Mouse (Mus musculus) left cerebral cortex, postnatal 14 days (tissue): ENCODE measurements around the gene Asb13. TPM values are rescaled to one million over a fixed set of nuclear protein-coding genes. Genes with fewer than 3 reads are reported as not detected.
A peak's percentile ranks its signal among the peaks of the same experiment; 100 is the strongest.

ENCODE experiments used
- DNase-seq, 2 experiments: peaks; one replicate each; pipeline ENCODE4 v3.0.0; 2021 to 2022; ENCODE audit warnings: low spot score in 2 of 2, mixed read lengths in 1 of 2
- intact Hi-C: fragments of 180-260 bp; cut with DNase I; formaldehyde crosslinking; loops from one replicate; pipeline ENCODE4 v1.15.1; 2025
- long read RNA-seq, 2 experiments: library from polyadenylated mRNA; stranded (forward); transcript quantifications; one replicate each; pipeline ENCODE4 v2.0.0; 2021
- total RNA-seq, 2 experiments: library from RNA; stranded (reverse); gene quantifications; 2 replicates each; pipeline ENCODE4 v1.2.3; 2021

Asb13 gene
- 10 to 100 TPM; 39.0 to 44.7 TPM for total RNA-seq
- long read RNA-seq, experiment 1, full-length matches to known transcripts: 102 of 116 reads
- long read RNA-seq, experiment 1, partial matches to known transcripts: 6 of 116 reads
- long read RNA-seq, experiment 1, other reads (novel, unspliced or antisense): 8 of 116 reads
- long read RNA-seq, experiment 2, full-length matches to known transcripts: 61 of 73 reads
- long read RNA-seq, experiment 2, partial matches to known transcripts: 8 of 73 reads
- long read RNA-seq, experiment 2, other reads (novel, unspliced or antisense): 4 of 73 reads

- intact Hi-C loops: no loop called here
- peak; percentile 78 to 83 for DNase-seq
Observed at GRCm38 (mm10) chr13:3633895-3634811, at the start of gene Asb13. Gene Asb13 (plus strand): TSS chr13:3634032.

GRCm38 (mm10) chr13:3590789-3591188 is 43.0 kb upstream of the Asb13 start:
- DNase-seq: no peak
- intact Hi-C loops: no loop called here

- intact Hi-C loops: no loop called here
- no peak for DNase-seq
Observed at GRCm38 (mm10) chr13:3594311-3594710, 39.5 kb upstream of the Asb13 start.

- no peak for DNase-seq
- intact Hi-C loops: no loop called here
Observed at GRCm38 (mm10) chr13:3596232-3596631, 37.6 kb upstream of the Asb13 start.

GRCm38 (mm10) chr13:3609780-3610117 is 24.1 kb upstream of the Asb13 start:
- no peak for DNase-seq
- intact Hi-C loops: no loop called here

GRCm38 (mm10) chr13:3610118-3610794 is 23.6 kb upstream of the Asb13 start:
- intact Hi-C loops: no loop called here
- DNase-seq: peak in 1 of 2 experiments; percentile 13

- intact Hi-C loops: no loop called here
- DNase-seq: peak; percentile 99
Observed at GRCm38 (mm10) chr13:3610795-3611438, 22.9 kb upstream of the Asb13 start, which contains the start of gene Fam208b. Gene Fam208b (minus strand): TSS chr13:3611108.

- DNase-seq: no peak
- intact Hi-C loops: no loop called here
Observed at GRCm38 (mm10) chr13:3627139-3627538, 6.7 kb upstream of the Asb13 start.

- intact Hi-C loops: no loop called here
- no peak for DNase-seq
Observed at GRCm38 (mm10) chr13:3628102-3628501, 5.7 kb upstream of the Asb13 start.

- no peak for DNase-seq
Observed at GRCm38 (mm10) chr13:3632551-3632950, 1.3 kb upstream of the Asb13 start.

GRCm38 (mm10) chr13:3633131-3633530 is 701 bp upstream of the Asb13 start:
- intact Hi-C loops: no loop called here
- DNase-seq: no peak

More at GRCm38 (mm10) chr13:3632551-3632950, 1.3 kb upstream of the Asb13 start:
- intact Hi-C loops: no loop called here

- DNase-seq: no peak
- intact Hi-C loops: no loop called here
Observed at GRCm38 (mm10) chr13:3635076-3635475, 1.2 kb downstream of the Asb13 start.

- no peak for DNase-seq
- intact Hi-C loops: no loop called here
Observed at GRCm38 (mm10) chr13:3636797-3637196, 3.0 kb downstream of the Asb13 start.

GRCm38 (mm10) chr13:3642049-3642448 is 8.2 kb downstream of the Asb13 start:
- DNase-seq: no peak
- intact Hi-C loops: no loop called here

GRCm38 (mm10) chr13:3642538-3642937 is 8.7 kb downstream of the Asb13 start:
- intact Hi-C loops: no loop called here
- no peak for DNase-seq

- no peak for DNase-seq
- intact Hi-C loops: no loop called here
Observed at GRCm38 (mm10) chr13:3644871-3645270, 11.0 kb downstream of the Asb13 start.

- intact Hi-C loops: no loop called here
- no peak for DNase-seq
Observed at GRCm38 (mm10) chr13:3645919-3646318, 12.1 kb downstream of the Asb13 start.

- intact Hi-C loops: no loop called here
- no peak for DNase-seq
Observed at GRCm38 (mm10) chr13:3646566-3646965, 12.7 kb downstream of the Asb13 start.

- DNase-seq: no peak
- intact Hi-C loops: no loop called here
Observed at GRCm38 (mm10) chr13:3650569-3650968, 16.7 kb downstream of the Asb13 start.

- DNase-seq: peak; percentile 44 to 79
- intact Hi-C loops: no loop called here
Observed at GRCm38 (mm10) chr13:3654432-3654831, 20.6 kb downstream of the Asb13 start.
